Mouse (Mus musculus) CD4-positive, CD25-positive, alpha-beta regulatory T cell (primary cell): ENCODE measurements around the gene Opa3. TPM values are rescaled to one million over a fixed set of nuclear protein-coding genes. Genes with fewer than 3 reads are reported as not detected.

Experiments used
- polyA plus RNA-seq: library from polyadenylated mRNA; unstranded; fragments of 100-300 nt; shearing (Covaris generic); gene quantifications from one replicate; pipeline ENCODE4 v1.2.1, GENCODE M21; 2017

Opa3 gene
- 22.4 TPM for polyA plus RNA-seq

DNA sequence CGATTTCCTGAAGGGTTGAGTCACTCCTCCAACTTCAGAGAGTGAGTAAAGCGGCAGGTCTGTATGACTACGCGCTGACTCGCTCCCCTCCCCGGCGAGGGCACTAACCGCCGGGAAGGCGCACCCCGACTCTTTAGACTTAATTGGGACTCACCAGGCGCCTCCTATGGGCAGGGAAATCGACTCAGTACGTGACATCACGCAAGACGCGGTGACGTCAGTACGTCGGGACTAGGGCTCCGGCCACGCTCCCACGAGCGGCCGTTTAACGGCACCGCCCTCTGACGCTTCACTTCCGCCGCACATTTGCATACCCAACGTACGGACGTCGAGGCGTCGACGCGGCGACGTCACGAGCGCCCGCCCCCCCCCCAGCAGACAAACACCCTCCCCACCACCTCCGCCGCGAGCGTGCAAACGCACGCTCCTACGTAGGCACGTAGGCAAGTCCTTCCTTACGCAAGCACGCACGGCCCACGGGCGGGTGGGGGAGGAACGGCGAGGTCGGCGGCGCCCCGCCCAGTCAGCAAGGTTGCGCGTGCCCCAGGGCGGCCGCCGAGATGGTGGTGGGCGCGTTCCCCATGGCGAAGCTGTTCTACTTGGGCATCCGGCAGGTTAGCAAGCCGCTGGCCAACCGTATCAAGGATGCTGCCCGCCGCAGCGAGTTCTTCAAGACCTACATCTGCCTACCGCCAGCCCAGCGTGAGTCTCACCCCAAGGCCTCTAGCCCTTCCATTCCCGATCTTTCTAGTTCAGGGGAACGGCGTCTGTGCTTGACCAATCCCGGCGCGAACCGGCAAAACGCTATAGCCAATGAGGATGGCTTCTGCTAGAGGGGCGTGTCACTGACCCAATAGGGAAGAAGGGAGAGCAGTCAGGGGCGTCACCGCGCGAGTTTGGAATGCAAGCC lies at the start of gene Opa3:
Opa3 (plus strand) TSS at position 452 of the 910 bp plus-strand sequence.

DNA sequence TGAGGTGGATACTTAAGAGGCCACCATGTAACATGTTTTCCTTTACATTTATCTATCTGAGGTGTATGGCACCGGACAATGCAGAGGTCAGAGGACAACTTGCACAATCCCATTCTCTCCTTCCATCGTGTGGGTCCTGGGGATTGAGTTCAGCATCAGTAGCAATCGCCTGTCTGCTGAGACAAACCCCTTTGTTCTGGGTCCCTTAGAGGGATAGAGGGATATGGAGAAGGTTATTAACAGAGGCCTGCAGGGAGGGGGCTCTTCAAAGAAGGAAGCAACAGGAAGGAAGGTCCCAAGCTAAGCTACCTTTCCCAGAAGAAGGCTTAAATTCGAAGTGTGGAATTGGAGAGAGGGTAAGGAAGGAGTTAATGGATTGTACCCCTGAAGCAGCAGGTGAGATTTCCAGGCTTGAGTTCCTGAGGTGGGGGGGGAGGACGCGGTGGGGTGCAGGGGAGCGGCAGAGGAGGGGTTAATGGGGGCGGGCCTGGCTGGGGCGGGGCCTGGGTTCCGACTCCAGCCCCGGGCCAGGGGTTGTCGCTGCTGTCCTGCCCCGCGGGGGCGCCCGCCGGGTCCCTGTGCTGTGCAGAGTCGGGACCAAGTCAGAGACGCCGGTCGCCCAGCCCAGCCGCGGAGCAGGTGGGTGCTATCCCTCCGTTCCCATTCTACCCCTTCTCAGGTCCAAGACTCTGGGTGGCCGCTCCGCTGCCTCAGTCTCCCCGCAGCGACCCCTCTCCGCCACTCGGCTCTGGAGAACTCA lies 16.0 kb upstream of the Opa3 start, which contains the start of gene Gpr4:
Gpr4 (plus strand) TSS at position 543 of the 760 bp plus-strand sequence.

DNA sequence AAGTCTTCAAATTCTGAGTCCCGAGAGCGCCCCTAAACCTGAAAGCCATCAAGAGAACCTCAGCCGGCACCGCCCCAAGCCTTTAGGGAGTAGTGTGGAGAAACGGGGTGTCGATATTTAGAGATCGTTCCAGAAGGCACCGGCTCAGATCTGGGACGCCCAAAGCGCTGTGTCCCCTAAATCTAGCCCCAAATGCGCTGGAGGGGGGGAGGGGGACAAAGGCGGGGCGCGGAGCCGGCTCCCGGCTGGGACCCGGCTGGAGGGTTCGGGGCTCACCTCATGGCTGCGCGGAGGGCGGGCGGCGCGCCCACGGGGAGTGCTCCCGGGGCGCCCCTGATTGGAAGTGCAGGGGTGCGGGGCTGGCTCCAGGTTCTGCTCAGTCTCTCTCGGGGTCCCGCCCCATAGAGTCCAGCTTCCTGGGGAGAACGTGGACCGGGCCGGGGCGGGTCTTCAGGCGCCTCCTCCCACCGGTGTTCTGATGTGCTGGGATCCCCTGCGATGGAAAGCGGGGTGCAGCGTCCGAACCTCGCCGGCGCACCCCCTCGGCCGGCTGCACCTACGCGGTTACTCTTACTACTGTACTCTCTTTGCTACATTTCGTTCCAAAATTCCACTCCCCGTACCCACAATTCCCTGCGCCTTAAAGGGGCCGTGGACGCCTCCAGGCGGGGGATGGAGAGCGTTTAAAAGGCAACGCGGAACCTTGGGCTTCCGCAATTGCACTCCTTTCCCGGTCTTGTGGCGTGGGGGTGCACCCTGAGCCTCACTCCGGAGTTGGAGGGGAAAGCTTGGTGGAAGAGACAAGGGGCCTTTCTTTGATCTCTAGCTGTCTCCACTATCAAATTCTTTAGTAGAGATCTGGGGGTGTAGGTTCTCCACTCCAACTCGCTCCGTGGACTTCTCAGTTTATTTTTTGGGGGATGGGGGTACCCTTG lies 43.4 kb downstream of the Opa3 start, which contains the start of gene Vasp:
Vasp (minus strand) TSS at position 580 of the 935 bp plus-strand sequence.

DNA sequence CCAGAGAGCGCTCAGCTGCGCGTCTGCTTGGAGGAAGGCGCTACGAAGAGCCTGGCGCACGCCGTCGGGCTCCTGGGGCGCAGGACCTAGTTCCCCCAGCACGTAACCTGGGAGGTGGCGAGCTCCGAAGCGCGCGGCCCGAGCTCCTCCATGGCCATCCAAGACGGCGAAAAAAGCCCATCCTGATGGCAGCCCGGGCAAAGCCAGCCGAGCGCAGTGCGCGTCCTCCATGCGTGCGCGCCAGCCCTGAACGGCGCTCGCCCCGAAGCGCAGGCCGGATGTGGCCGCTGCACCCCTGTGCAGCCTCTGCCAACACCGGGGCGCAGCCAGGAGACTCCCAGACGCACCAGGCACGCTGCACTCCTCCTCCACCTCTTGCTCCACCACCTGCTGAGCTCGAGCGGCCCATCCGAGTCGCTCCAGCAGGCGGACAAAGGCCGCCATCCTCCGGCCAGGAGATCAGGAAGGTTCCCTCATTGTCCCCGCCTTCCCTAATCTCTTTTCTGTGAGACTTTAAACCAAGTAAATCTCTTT lies 51.5 kb downstream of the Opa3 start, which contains the start of gene Ppm1n:
Ppm1n (minus strand) TSS at position 484 of the 534 bp plus-strand sequence.

DNA sequence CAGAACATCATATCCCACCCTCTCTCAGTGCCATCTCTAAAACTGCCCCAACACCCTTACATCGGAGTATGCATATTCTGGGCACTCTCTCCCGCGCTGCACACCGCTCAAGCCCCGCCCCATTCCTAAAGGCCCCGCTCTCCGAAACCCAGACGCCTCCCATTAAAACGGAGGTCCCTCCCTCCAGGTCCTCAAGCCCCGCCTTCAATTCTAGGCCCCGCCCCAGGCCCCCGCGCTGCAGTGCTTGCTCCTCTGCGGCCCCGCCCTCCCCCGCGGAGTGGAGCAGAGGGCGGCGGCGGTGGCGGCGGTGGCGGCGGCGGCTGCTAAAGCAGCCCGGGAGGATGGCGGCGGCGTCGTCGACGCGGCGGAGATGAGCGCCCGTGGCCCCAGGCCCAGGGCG lies 54.3 kb downstream of the Opa3 start, which contains the start of gene Rtn2:
Rtn2 (plus strand) TSS at position 240 of the 400 bp plus-strand sequence.

Other genes starting within 250 kb of the Opa3 start
- gene Nanos2, start 240.9 kb upstream of the Opa3 start, polyA plus RNA-seq: not detected
- gene Mypop, start 237.1 kb upstream of the Opa3 start, polyA plus RNA-seq: 10.7 TPM
- gene Irf2bp1, start 224.3 kb upstream of the Opa3 start, polyA plus RNA-seq: 48.7 TPM
- gene Foxa3, start 204.8 kb upstream of the Opa3 start, polyA plus RNA-seq: not detected
- gene Sympk, start 204.0 kb upstream of the Opa3 start, polyA plus RNA-seq: 26.0 TPM
- gene Rsph6a, start 173.6 kb upstream of the Opa3 start, polyA plus RNA-seq: not detected
- 0.07 TPM for gene Dmwd, start 152.1 kb upstream of the Opa3 start, polyA plus RNA-seq
- gene Dmpk, start 144.5 kb upstream of the Opa3 start, polyA plus RNA-seq: 0.48 TPM
- 0.31 TPM for gene Six5, start 133.7 kb upstream of the Opa3 start, polyA plus RNA-seq
- 0.31 TPM for gene Gm4969, start 110.0 kb upstream of the Opa3 start, polyA plus RNA-seq
- 24.0 TPM for gene Fbxo46, start 108.5 kb upstream of the Opa3 start, polyA plus RNA-seq
- gene Qpctl, start 79.0 kb upstream of the Opa3 start, polyA plus RNA-seq: 13.9 TPM
- 39.9 TPM for gene Snrpd2, start 78.6 kb upstream of the Opa3 start, polyA plus RNA-seq
- 0.10 TPM for gene Gipr, start 62.2 kb upstream of the Opa3 start, polyA plus RNA-seq
- 24.7 TPM for gene Eml2, start 51.9 kb upstream of the Opa3 start, polyA plus RNA-seq
- gene Gpr4, start 15.8 kb upstream of the Opa3 start, polyA plus RNA-seq: 0.20 TPM
- gene Vasp, start 43.5 kb downstream of the Opa3 start, polyA plus RNA-seq: 303 TPM
- gene Ppm1n, start 51.7 kb downstream of the Opa3 start, polyA plus RNA-seq: 2.4 TPM
- gene Rtn2, start 54.3 kb downstream of the Opa3 start, polyA plus RNA-seq: 0.34 TPM
- 0.72 TPM for gene Fosb, start 81.7 kb downstream of the Opa3 start, polyA plus RNA-seq
- gene Ercc1, start 116.4 kb downstream of the Opa3 start, polyA plus RNA-seq: 77.0 TPM
- 14.5 TPM for gene Cd3eap, start 131.1 kb downstream of the Opa3 start, polyA plus RNA-seq
- gene Ppp1r13l, start 131.4 kb downstream of the Opa3 start, polyA plus RNA-seq: 0.38 TPM
- 9.2 TPM for gene Ercc2, start 153.7 kb downstream of the Opa3 start, polyA plus RNA-seq
- 27.0 TPM for gene Klc3, start 175.8 kb downstream of the Opa3 start, polyA plus RNA-seq
- gene Ckm, start 176.4 kb downstream of the Opa3 start, polyA plus RNA-seq: 0.19 TPM
- gene Mark4, start 230.5 kb downstream of the Opa3 start, polyA plus RNA-seq: 9.0 TPM
- not detected for gene Exoc3l2, start 235.0 kb downstream of the Opa3 start, polyA plus RNA-seq